Mouse (Mus musculus) CH12F3 (cell line): ENCODE results near the gene Ptgr2.
"Not testable (repeated sequence)": the region's sequence is repeated elsewhere in the genome, so short reads cannot be mapped to it uniquely, and the experiment has no call there.

Experiments used
- in situ Hi-C: fragments of 300-500 bp; cut with MboI; formaldehyde crosslinking; loops from 2 replicates; pipeline ENCODE4 v1.14.3; 2020; ENCODE audit warnings: low sequenced_read_pairs

The Ptgr2 gene

GRCm38 (mm10) chr12:84304101-84304500 lies 19.1 kb downstream of the Ptgr2 start:
- in situ Hi-C loops, result no loop called here

- in situ Hi-C loops, result no loop called here
These were observed 19.5 kb downstream of the Ptgr2 start for GRCm38 (mm10) chr12:84304554-84304953.

GRCm38 (mm10) chr12:84311306-84311705 lies 26.3 kb downstream of the Ptgr2 start:
- in situ Hi-C loops, result no loop called here

GRCm38 (mm10) chr12:84316006-84316405 lies 31.0 kb downstream of the Ptgr2 start:
- in situ Hi-C loops, result no loop called here

DNA sequence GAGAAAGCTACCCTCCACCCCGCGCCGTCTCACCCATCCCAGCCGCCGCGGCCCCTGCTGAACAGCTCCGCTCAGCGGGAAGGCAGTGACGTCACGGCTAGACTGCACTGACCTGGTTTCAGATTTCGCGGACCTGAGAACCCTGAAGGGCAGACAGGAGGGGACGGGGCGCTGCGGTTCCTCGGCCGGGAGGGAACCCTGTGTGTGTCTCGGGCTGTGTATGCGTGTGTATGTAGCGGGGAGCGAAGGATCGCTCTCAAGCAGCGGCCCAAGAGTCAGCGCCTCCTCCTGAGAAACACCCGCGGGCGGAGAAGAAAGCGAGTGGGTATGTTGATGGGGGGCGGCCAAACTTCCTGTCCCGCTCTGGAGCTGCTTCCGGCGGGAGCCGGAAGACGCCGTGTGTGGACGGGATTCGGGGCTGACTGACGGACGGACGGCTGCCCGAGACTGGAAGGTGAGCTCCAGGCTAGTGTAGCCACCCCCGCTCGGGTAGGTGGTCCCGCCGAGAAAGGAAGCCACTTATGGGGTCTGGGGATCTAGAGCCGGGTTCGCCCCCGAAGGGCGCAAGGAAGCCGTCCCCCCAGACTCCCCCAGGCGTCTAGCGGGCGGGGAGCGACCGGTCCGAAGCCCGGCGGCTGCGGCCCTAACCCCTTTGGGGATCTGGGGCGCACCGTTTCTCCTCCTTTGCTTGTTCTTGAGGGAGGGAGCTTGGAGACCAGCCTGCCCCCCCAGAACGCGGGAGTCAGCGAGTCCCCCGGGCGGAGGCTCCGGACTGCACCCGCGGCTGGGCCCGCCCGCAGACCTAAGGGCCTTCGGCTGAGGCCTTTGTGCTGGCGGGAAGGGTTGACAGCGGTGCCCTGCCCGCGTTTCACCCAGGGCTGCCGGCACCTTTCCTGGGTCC lies 31.9 kb downstream of the Ptgr2 start, which contains the start of gene Zfp410:
Gene Zfp410, plus strand, starts transcription at position 132 of the 901 bp plus-strand sequence.
- in situ Hi-C loops, result no loop called here

DNA sequence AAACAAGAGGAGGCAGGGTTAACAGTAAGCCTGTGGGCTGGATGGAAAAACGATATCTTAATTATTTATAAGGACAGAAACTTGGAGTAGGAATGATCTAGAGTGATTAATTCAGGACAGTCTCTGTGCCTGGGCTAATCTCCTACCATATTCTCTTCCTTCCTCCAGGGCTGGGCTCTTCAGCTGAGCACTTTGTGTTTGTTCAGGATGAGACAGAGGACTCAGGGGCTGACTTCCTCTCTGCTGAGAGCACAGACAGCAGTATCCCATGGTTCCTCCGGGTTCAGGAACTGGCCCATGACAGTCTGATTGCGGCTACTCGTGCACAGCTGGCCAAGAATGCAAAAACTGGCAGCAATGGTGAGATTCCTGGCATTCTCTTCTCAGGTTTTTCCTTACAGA lies 42.1 kb downstream of the Ptgr2 start:
- in situ Hi-C loops, result no loop called here

- in situ Hi-C loops, result no loop called here
These were observed 52.1 kb downstream of the Ptgr2 start for GRCm38 (mm10) chr12:84336963-84337625.

DNA sequence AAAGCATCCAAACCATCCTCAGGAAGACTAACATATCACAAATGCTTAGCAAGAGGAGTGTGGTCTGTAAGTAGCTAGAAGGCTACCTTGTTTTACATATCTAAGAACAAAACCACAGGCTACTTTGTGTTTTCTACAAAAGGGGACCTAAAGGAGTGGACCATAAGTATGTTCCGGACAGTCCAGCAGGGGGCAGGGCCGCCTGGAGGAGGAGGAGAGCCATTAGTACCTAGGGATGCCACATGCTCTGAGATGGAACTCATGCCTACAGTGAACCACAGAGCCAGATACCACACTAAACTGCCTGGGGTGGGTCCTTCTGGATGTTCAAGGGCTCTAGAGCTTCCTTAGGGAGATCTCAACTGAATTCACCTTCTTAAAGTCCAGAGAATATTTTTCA lies 62.2 kb downstream of the Ptgr2 start:
- in situ Hi-C loops, result no loop called here

- in situ Hi-C loops, result not testable (repeated sequence)
These were observed 73.7 kb downstream of the Ptgr2 start for GRCm38 (mm10) chr12:84358699-84359098.

GRCm38 (mm10) chr12:84361555-84362489 lies 76.8 kb downstream of the Ptgr2 start, which contains the start of the genes Coq6 and Fam161b:
Gene Coq6 (plus strand): TSS chr12:84361657.
Gene Fam161b (minus strand): TSS chr12:84361833.
- in situ Hi-C loops, result no loop called here

GRCm38 (mm10) chr12:84362872-84363271 lies 77.8 kb downstream of the Ptgr2 start:
- in situ Hi-C loops, result no loop called here

DNA sequence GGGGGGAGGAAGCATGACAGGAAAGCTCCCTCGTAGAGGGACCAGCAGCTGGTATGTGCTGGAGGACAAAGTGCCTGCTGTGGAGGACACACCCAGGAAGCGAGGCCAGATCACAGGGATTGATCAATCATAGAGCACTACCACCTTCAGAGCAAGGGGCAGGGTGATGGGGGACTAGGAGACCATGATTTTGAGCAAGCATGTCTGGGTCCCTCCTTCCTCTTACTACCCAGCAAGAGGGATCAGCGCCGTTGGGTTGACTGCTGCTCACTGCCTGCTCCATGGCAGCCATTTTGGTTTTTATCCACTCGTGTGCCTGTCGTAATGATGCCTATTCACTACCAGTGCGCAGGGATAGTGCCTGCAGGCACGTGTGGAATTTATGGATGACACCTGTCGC lies 79.3 kb downstream of the Ptgr2 start:
- in situ Hi-C loops, result no loop called here

GRCm38 (mm10) chr12:84365137-84365536 lies 80.1 kb downstream of the Ptgr2 start:
- in situ Hi-C loops, result no loop called here
